Mouse (Mus musculus) ES-Bruce4 (cell line): ENCODE data around the gene Qser1.

Experiments
- CTCF ChIP-seq: IDR thresholded peaks from one replicate; pipeline ENCODE4 v1.8.1; 2011; ENCODE audit warnings: low read depth, low read length
- EP300 ChIP-seq: IDR thresholded peaks from 2 replicates; pipeline ENCODE4 v1.6.1; 2011; ENCODE audit warnings: low read depth, low read length; ENCODE audit not compliant: insufficient read depth
- POLR2A ChIP-seq: IDR thresholded peaks from one replicate; pipeline ENCODE4 v1.8.1; 2011; ENCODE audit warnings: low read length; ENCODE audit not compliant: insufficient read depth

DNA sequence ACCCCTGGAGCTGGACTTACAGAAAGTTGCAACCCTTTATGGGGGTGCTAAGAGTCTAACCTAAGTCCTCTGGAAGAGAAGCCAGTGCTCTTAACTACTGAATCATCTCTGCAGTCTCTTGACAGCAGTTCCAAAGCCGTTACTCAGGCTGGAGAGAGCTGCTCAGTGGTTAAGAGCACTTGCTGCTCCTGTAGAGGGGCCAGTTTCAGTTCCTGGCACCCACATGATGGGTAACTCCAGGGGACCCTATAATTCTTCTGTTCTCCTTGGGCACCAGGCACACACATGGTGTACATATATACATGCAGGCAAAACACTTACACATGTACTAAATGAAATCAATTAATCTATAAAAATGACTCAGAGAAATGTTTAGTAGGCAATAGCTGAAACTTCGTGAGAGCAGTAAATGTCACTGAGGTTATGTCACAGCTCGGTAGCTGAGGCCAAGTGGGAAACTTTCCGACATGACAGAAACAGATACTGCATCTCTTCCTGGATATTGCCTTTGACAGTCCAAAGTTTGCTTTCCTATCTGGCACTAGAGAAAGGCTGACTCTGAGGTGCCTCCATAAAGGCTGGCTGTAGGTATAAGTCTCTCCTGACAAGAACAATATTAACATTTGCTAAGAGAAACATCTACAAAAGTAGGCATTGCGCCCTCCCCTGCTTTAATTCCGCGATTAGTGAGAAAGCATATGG is 76.2 kb downstream of the Qser1 start:
- TF ChIP-seq CTCF, result no peak
- no peak for TF ChIP-seq POLR2A
- TF ChIP-seq EP300, result no peak
